In genomic region chr6:38938421-38938820, GRCm38 (mm10) we compare ENCODE assay signal across 15 mouse cellular contexts.
DNase-seq lines count a peak whose midpoint lies in the region; ATAC-seq and TF ChIP-seq lines count a peak whose summit lies in the region.
"Had no signal": no experiment of that assay in that cellular context is flagged by ENCODE, and none has a peak within 500 bp of the region (broad histone marks: within the 10 kb centered on the region; RNA-seq: fewer than 3 reads in every experiment).

No protein-coding gene starts in this region.

- 0 out of 2 replicates have a peak overlapping the region, but pooled peaks have one; percentile 44 for H3K27ac ChIP-seq in lung, postnatal 0 days (ENCODE audit: low read length)
- peak overlapping the region; percentile 72 for H3K27ac ChIP-seq in liver, embryonic 15.5 days (replicated peaks)
- H3K27ac ChIP-seq: hindbrain, postnatal 0 days; midbrain, embryonic 13.5 days had no signal

- TF ChIP-seq EP300 in lung, postnatal 0 days (IDR thresholded peaks at IDR 0.05) = no peak

- DNase-seq in adrenal gland, postnatal 10 days = peak; percentile 26
- no peak for DNase-seq in adrenal gland, adult 8-10 months
- DNase-seq in lung, postnatal 0 days (ENCODE audit: low spot score) = peak; percentile 41
- no peak for DNase-seq in lung, adult 2 months
- DNase-seq in splenic B cell, adult 2 months (ENCODE audit: low read depth, low spot score) = peak; percentile 63
- no peak for DNase-seq in cerebellum, postnatal 10 days
- DNase-seq in yolk sac, embryonic 10.5 days (ENCODE audit: low spot score) = no peak
- DNase-seq: gastrocnemius, postnatal 10 days; kidney, postnatal 4 days; left cerebral cortex, postnatal 4 days; thymus, postnatal 4 days had no signal

- no peak overlapping the region for H3K4me2 ChIP-seq in lung, postnatal 0 days (replicated peaks; ENCODE audit: low read depth, low read length)
- H3K4me2 ChIP-seq in liver, embryonic 15.5 days = no peak overlapping the region
- H3K4me2 ChIP-seq: midbrain, embryonic 13.5 days had no signal

- H3K27me3 ChIP-seq in lung, postnatal 0 days (replicated peaks; ENCODE audit: insufficient read depth, low read length) = no peaks in the 10 kb centered on the region
- H3K27me3 ChIP-seq in liver, embryonic 15.5 days = peaks cover 3% of the 10 kb centered on the region
- H3K27me3 ChIP-seq in splenic B cell, adult 2 months (ENCODE audit: control insufficient read depth, insufficient read depth, low read length, poor library complexity, severe bottlenecking) = no peaks in the 10 kb centered on the region
- H3K27me3 ChIP-seq: midbrain, embryonic 13.5 days; Patski had no signal

- no peaks in the 10 kb centered on the region for H3K36me3 ChIP-seq in lung, postnatal 0 days (ENCODE audit: insufficient read depth, low read length)
- no peaks in the 10 kb centered on the region for H3K36me3 ChIP-seq in liver, embryonic 15.5 days (replicated peaks)
- no peaks in the 10 kb centered on the region for H3K36me3 ChIP-seq in splenic B cell, adult 2 months (ENCODE audit: control insufficient read depth, insufficient read depth, low read length, poor library complexity, severe bottlenecking)
- H3K36me3 ChIP-seq: midbrain, embryonic 13.5 days had no signal

- H3K4me1 ChIP-seq in lung, postnatal 0 days (ENCODE audit: insufficient read depth, low read depth, low read length) = no peaks in the 10 kb centered on the region
- peaks cover 7% of the 10 kb centered on the region for H3K4me1 ChIP-seq in lung, adult 2 months (ENCODE audit: control insufficient read depth, insufficient read depth, low read length)
- peaks cover 42% of the 10 kb centered on the region for H3K4me1 ChIP-seq in liver, embryonic 15.5 days (replicated peaks)
- H3K4me1 ChIP-seq: midbrain, embryonic 13.5 days had no signal

- TF ChIP-seq CTCF in lung, postnatal 0 days (IDR thresholded peaks at IDR 0.05) = no peak
- TF ChIP-seq CTCF in lung, adult 2 months (IDR thresholded peaks at IDR 0.05; ENCODE audit: insufficient read depth, low read length) = no peak

- no peak for ATAC-seq in lung, postnatal 0 days
- no peak for ATAC-seq in liver, embryonic 15.5 days (ENCODE audit: insufficient read depth)
- ATAC-seq: hindbrain, postnatal 0 days; midbrain, embryonic 13.5 days; Patski had no signal

- WGBS in lung, postnatal 0 days = 22% methylated on average over 6 of the region's 6 CpGs
- WGBS in lung, adult 2 months = 29% methylated on average over 6 of the region's 6 CpGs
- 15% methylated on average over 6 of the region's 6 CpGs for WGBS in liver, embryonic 15.5 days (ENCODE audit: insufficient replicate concordance)

- no peak overlapping the region for H3K9ac ChIP-seq in lung, postnatal 0 days (replicated peaks; ENCODE audit: low read depth)
- no peak overlapping the region for H3K9ac ChIP-seq in liver, embryonic 15.5 days
- H3K9ac ChIP-seq: midbrain, embryonic 13.5 days had no signal

- H3K4me3 ChIP-seq in lung, postnatal 0 days (ENCODE audit: low read depth, low read length) = no peak overlapping the region
- H3K4me3 ChIP-seq in lung, adult 2 months (replicated peaks; ENCODE audit: extremely low read depth, low read depth, low read length) = no peak overlapping the region
- no peak overlapping the region for H3K4me3 ChIP-seq in liver, embryonic 15.5 days (replicated peaks)
- H3K4me3 ChIP-seq: midbrain, embryonic 13.5 days had no signal

- TF ChIP-seq POLR2A in lung, adult 2 months (IDR thresholded peaks at IDR 0.05; ENCODE audit: borderline replicate concordance, extremely low read depth, low read depth, low read length) = no peak

- no peaks in the 10 kb centered on the region for H3K9me3 ChIP-seq in lung, postnatal 0 days (ENCODE audit: low read length)
- H3K9me3 ChIP-seq in liver, embryonic 15.5 days (replicated peaks) = no peaks in the 10 kb centered on the region

Comparison
In these comparisons a context has a peak if more than half of its experiments do, and no peak if none do; other contexts are left out.
1. DNase-seq: peak in adrenal gland, postnatal 10 days (single experiment), lung, postnatal 0 days (single experiment) and splenic B cell, adult 2 months (single experiment); none in adrenal gland, adult 8-10 months (single experiment), lung, adult 2 months (single experiment), cerebellum, postnatal 10 days (0 of 2) and yolk sac, embryonic 10.5 days (single experiment).